Comparison of ENCODE assay signal across 10 mouse cellular contexts in the genomic region with DNA sequence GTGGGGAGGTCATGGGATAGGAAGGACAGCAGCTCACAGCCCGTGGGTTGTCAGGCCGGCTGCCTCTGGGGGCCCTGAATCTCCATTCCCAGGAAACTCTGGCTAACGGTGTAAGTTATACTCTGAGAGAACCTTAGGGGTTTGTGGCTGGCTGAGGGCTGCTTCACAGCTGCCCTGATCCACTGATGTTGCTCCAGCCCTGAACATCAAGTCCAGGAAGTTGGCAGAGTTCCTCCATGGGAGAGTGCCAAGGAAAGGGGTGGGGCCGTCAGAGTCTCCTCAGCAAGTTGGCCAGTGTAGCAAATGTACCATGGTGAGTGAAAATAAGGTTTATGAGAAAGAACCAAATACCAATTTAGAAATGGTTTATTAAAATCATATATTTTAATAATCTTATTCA. TPM values are rescaled to one million over a fixed set of nuclear protein-coding genes. Genes with fewer than 3 reads are reported as not detected.
DNase-seq lines count a peak whose midpoint lies in the region; ATAC-seq and TF ChIP-seq lines count a peak whose summit lies in the region.
"Had no signal": no experiment of that assay in that cellular context is flagged by ENCODE, and none has a peak within 500 bp of the region (broad histone marks: within the 10 kb centered on the region; RNA-seq: fewer than 3 reads in every experiment).

No protein-coding gene starts in this region.

- no peak overlapping the region for H3K4me2 ChIP-seq in forebrain, embryonic 14.5 days (ENCODE audit: low read length)
- H3K4me2 ChIP-seq in forebrain, embryonic 12.5 days = no peak overlapping the region
- no peak overlapping the region for H3K4me2 ChIP-seq in heart, embryonic 13.5 days
- H3K4me2 ChIP-seq in limb, embryonic 13.5 days (replicated peaks) = peak overlapping the region; percentile 19; the same call in 1 of the 2 replicates
- H3K4me2 ChIP-seq: limb, embryonic 12.5 days had no signal

- peak; percentile 45 for DNase-seq in forebrain, embryonic 14.5 days (ENCODE audit: low spot score)
- DNase-seq in adrenal gland, adult 8-10 months = peak; percentile 76
- no peak for DNase-seq in thymus, postnatal 4 days
- DNase-seq in natural killer cell, adult 2 months (ENCODE audit: low spot score in 2 of 2) = no peak

- H3K9ac ChIP-seq in forebrain, embryonic 14.5 days (ENCODE audit: low read length) = no peak overlapping the region
- no peak overlapping the region for H3K9ac ChIP-seq in forebrain, embryonic 12.5 days
- no peak overlapping the region for H3K9ac ChIP-seq in heart, embryonic 13.5 days
- no peak overlapping the region for H3K9ac ChIP-seq in limb, embryonic 13.5 days
- H3K9ac ChIP-seq: limb, embryonic 12.5 days had no signal

- H3K4me3 ChIP-seq in forebrain, embryonic 14.5 days (ENCODE audit: low read depth, low read length) = no peak overlapping the region
- H3K4me3 ChIP-seq in forebrain, embryonic 12.5 days (replicated peaks) = no peak overlapping the region
- H3K4me3 ChIP-seq in heart, embryonic 13.5 days = no peak overlapping the region
- no peak overlapping the region for H3K4me3 ChIP-seq in limb, embryonic 13.5 days
- no peak overlapping the region for H3K4me3 ChIP-seq in small intestine, adult 2 months (ENCODE audit: low read depth, low read length)
- H3K4me3 ChIP-seq: limb, embryonic 12.5 days had no signal

- no peaks in the 10 kb centered on the region for H3K4me1 ChIP-seq in forebrain, embryonic 14.5 days (ENCODE audit: control insufficient read depth, insufficient read depth, low read length)
- H3K4me1 ChIP-seq in forebrain, embryonic 12.5 days = no peaks in the 10 kb centered on the region
- H3K4me1 ChIP-seq in heart, embryonic 13.5 days = peaks cover 18% of the 10 kb centered on the region
- H3K4me1 ChIP-seq in limb, embryonic 13.5 days = peaks cover 29% of the 10 kb centered on the region
- H3K4me1 ChIP-seq in small intestine, adult 2 months (ENCODE audit: control insufficient read depth, insufficient read depth, insufficient read length, low read length) = peaks cover 18% of the 10 kb centered on the region

- 0 out of 2 replicates have a peak, but pooled peaks have one; percentile 34 for ATAC-seq in forebrain, embryonic 14.5 days
- no peak for ATAC-seq in forebrain, embryonic 12.5 days (ENCODE audit: low FRiP score)
- 0 out of 2 replicates have a peak, but pooled peaks have one; percentile 59 for ATAC-seq in heart, embryonic 13.5 days (ENCODE audit: extremely low read depth, insufficient number of reproducible peaks, low FRiP score, low TSS enrichment)
- peak; percentile 68 for ATAC-seq in limb, embryonic 13.5 days (ENCODE audit: low FRiP score, low read depth)

- no peak overlapping the region for H3K27ac ChIP-seq in forebrain, embryonic 14.5 days (ENCODE audit: low read depth, low read length)
- no peak overlapping the region for H3K27ac ChIP-seq in forebrain, embryonic 12.5 days
- 0 out of 2 replicates have a peak overlapping the region, but pooled peaks have one; percentile 39 for H3K27ac ChIP-seq in heart, embryonic 13.5 days (replicated peaks)
- H3K27ac ChIP-seq in limb, embryonic 13.5 days = peak overlapping the region; percentile 48
- H3K27ac ChIP-seq in small intestine, adult 2 months (ENCODE audit: insufficient read depth, low read depth, low read length) = peak overlapping the region; percentile 23
- H3K27ac ChIP-seq: limb, embryonic 12.5 days had no signal

- TF ChIP-seq POLR2A in small intestine, adult 2 months (IDR thresholded peaks at IDR 0.05; ENCODE audit: low read depth, low read length) = no peak

- H3K36me3 ChIP-seq in forebrain, embryonic 14.5 days (ENCODE audit: control insufficient read depth, insufficient read depth, low read length) = no peaks in the 10 kb centered on the region
- no peaks in the 10 kb centered on the region for H3K36me3 ChIP-seq in forebrain, embryonic 12.5 days (replicated peaks)
- no peaks in the 10 kb centered on the region for H3K36me3 ChIP-seq in heart, embryonic 13.5 days
- no peaks in the 10 kb centered on the region for H3K36me3 ChIP-seq in limb, embryonic 13.5 days
- H3K36me3 ChIP-seq in small intestine, adult 2 months (ENCODE audit: control insufficient read depth, insufficient read depth, low read length) = no peaks in the 10 kb centered on the region
- H3K36me3 ChIP-seq: limb, embryonic 12.5 days had no signal

- TF ChIP-seq CTCF in small intestine, adult 2 months (IDR thresholded peaks at IDR 0.05; ENCODE audit: extremely low read depth, insufficient read length, insufficient replicate concordance, low read depth, low read length) = no peak

- H3K27me3 ChIP-seq in forebrain, embryonic 14.5 days (replicated peaks; ENCODE audit: control insufficient read depth, insufficient read depth, low read length) = no peaks in the 10 kb centered on the region
- H3K27me3 ChIP-seq in forebrain, embryonic 12.5 days = no peaks in the 10 kb centered on the region
- H3K27me3 ChIP-seq in heart, embryonic 13.5 days (replicated peaks) = no peaks in the 10 kb centered on the region
- H3K27me3 ChIP-seq in limb, embryonic 13.5 days = peaks cover 14% of the 10 kb centered on the region; the same call in 1 of the 2 replicates
- H3K27me3 ChIP-seq in small intestine, adult 2 months (ENCODE audit: control insufficient read depth, insufficient read depth, low read length) = no peaks in the 10 kb centered on the region
- H3K27me3 ChIP-seq: CH12.LX had no signal

- WGBS in forebrain, embryonic 14.5 days = 73% methylated on average over 4 of the region's 4 CpGs
- 81% methylated on average over 4 of the region's 4 CpGs for WGBS in forebrain, embryonic 12.5 days
- WGBS in heart, embryonic 13.5 days = 54% methylated on average over 4 of the region's 4 CpGs
- WGBS in limb, embryonic 13.5 days = 45% methylated on average over 4 of the region's 4 CpGs
- 10% methylated on average over 4 of the region's 4 CpGs for WGBS in small intestine, adult 2 months

- H3K9me3 ChIP-seq in forebrain, embryonic 14.5 days (replicated peaks; ENCODE audit: control insufficient read depth, low read length) = no peaks in the 10 kb centered on the region
- H3K9me3 ChIP-seq in forebrain, embryonic 12.5 days = no peaks in the 10 kb centered on the region
- no peaks in the 10 kb centered on the region for H3K9me3 ChIP-seq in heart, embryonic 13.5 days
- no peaks in the 10 kb centered on the region for H3K9me3 ChIP-seq in limb, embryonic 13.5 days

RNA-seq across cellular contexts. Expression of a gene that starts 18.1 kb away (rescaled TPM):
- polyA plus RNA-seq in forebrain, embryonic 14.5 days (2014; fragmentation: Nextera tagmentation; extraction: Ambion mirVana) = 0.09 TPM in 1 of 2 replicates, not detected in the other
- polyA plus RNA-seq in forebrain, embryonic 12.5 days (2016; fragmentation: Nextera tagmentation; extraction: Ambion mirVana) = not detected in 2 replicates
- total RNA-seq in adrenal gland, adult 8-10 months (2022) = under 1 TPM in 1 of 4 experiments, not detected in 3; 0.31 TPM
- 0.20 and 0.28 TPM in 2 replicates for polyA plus RNA-seq in heart, embryonic 13.5 days (2015; fragmentation: Nextera tagmentation; extraction: Ambion mirVana)
- polyA plus RNA-seq in limb, embryonic 13.5 days (2015; fragmentation: Nextera tagmentation; extraction: Ambion mirVana) = 0.08 TPM in 1 of 2 replicates, not detected in the other
- not detected in 2 replicates for polyA plus RNA-seq in small intestine, adult 2 months (2012; rRNA removed)
- total RNA-seq: CH12.LX had no signal
- polyA plus RNA-seq: limb, embryonic 12.5 days had no signal

RNA-seq across cellular contexts. Expression of a gene that starts 47.0 kb away (rescaled TPM):
- 1.0 and 1.2 TPM in 2 replicates for polyA plus RNA-seq in forebrain, embryonic 14.5 days (2014; fragmentation: Nextera tagmentation; extraction: Ambion mirVana)
- 1.9 and 2.2 TPM in 2 replicates for polyA plus RNA-seq in forebrain, embryonic 12.5 days (2016; fragmentation: Nextera tagmentation; extraction: Ambion mirVana)
- under 1 TPM in 3 of 4 experiments, not detected in 1; 0.03 to 0.14 (median 0.03) TPM for total RNA-seq in adrenal gland, adult 8-10 months (2022)
- polyA plus RNA-seq in heart, embryonic 13.5 days (2015; fragmentation: Nextera tagmentation; extraction: Ambion mirVana) = 0.64 and 0.83 TPM in 2 replicates
- polyA plus RNA-seq in limb, embryonic 13.5 days (2015; fragmentation: Nextera tagmentation; extraction: Ambion mirVana) = 1.1 and 1.5 TPM in 2 replicates
- polyA plus RNA-seq in small intestine, adult 2 months (2012; rRNA removed) = not detected in 2 replicates

Comparison
In these comparisons a context has a peak if more than half of its experiments do, and no peak if none do; other contexts are left out.
1. DNase-seq: peak in forebrain, embryonic 14.5 days (single experiment) and adrenal gland, adult 8-10 months (single experiment); none in thymus, postnatal 4 days (single experiment) and natural killer cell, adult 2 months (0 of 2).
2. H3K27ac ChIP-seq: peak in heart, embryonic 13.5 days (single experiment), limb, embryonic 13.5 days (single experiment) and small intestine, adult 2 months (single experiment); none in forebrain, embryonic 14.5 days (single experiment) and forebrain, embryonic 12.5 days (single experiment).